Mouse (Mus musculus) kidney, adult 2 months (tissue): Measurements from ENCODE around the gene Reep3. TPM values are rescaled to one million over a fixed set of nuclear protein-coding genes. Genes with fewer than 3 reads are reported as not detected.
A peak's percentile ranks its signal among the peaks of the same experiment; 100 is the strongest.

Experiments used
- DNase-seq: peaks from one replicate; pipeline ENCODE4 v3.0.0; 2021
- H3K27ac ChIP-seq: fragments of 200-500 bp; 2 replicates; pipeline ENCODE4 v1.5.1; 2012; ENCODE audit warnings: low read depth, low read length, control low read depth, inconsistent platforms; ENCODE audit not compliant: insufficient read depth
- H3K27me3 ChIP-seq: fragments of 200-500 bp; replicated peaks from 2 replicates; pipeline ENCODE4 v1.6.1; 2012; ENCODE audit warnings: mild to moderate bottlenecking, moderate library complexity, low read length, inconsistent platforms; ENCODE audit not compliant: control insufficient read depth, insufficient read depth
- H3K36me3 ChIP-seq: fragments of 200-500 bp; 2 replicates; pipeline ENCODE4 v1.6.1; 2012; ENCODE audit warnings: mild to moderate bottlenecking, moderate library complexity, low read length, inconsistent platforms; ENCODE audit not compliant: control insufficient read depth, insufficient read depth
- H3K4me1 ChIP-seq: fragments of 200-500 bp; 2 replicates; pipeline ENCODE4 v1.6.1; 2011; ENCODE audit warnings: low read length; ENCODE audit not compliant: control insufficient read depth, insufficient read depth
- H3K4me3 ChIP-seq: fragments of 200-500 bp; 2 replicates; pipeline ENCODE4 v1.5.1; 2011; ENCODE audit warnings: mild to moderate bottlenecking, low read depth, low read length, control low read depth; ENCODE audit not compliant: insufficient read depth
- CTCF ChIP-seq: fragments of 200-500 bp; conservative IDR thresholded peaks from 2 replicates; pipeline ENCODE4 v1.5.1; 2011; ENCODE audit warnings: low read depth, mild to moderate bottlenecking, control low read depth, low read length, moderate library complexity, mixed read lengths; ENCODE audit not compliant: insufficient read depth, insufficient read length
- POLR2A ChIP-seq: fragments of 200-500 bp; IDR thresholded peaks from one replicate; pipeline ENCODE4 v1.6.1; 2011; ENCODE audit warnings: low read depth, low read length, control low read depth
- WGBS: fragments of 180-500 bp; shearing (Covaris S2); methylation state at CpG from one replicate; pipeline ENCODE4 v1.1.7; 2018; 5-methylcytosine and 5-hydroxymethylcytosine counted together
- polyA plus RNA-seq: library from polyadenylated mRNA; depleted of rRNA; stranded (reverse); fragments of >200 nt; gene quantifications from 2 replicates; pipeline ENCODE4 v1.2.3, GENCODE M21; 2012

Gene Reep3
- polyA plus RNA-seq, 1 experiment, result 26.0 TPM

DNA sequence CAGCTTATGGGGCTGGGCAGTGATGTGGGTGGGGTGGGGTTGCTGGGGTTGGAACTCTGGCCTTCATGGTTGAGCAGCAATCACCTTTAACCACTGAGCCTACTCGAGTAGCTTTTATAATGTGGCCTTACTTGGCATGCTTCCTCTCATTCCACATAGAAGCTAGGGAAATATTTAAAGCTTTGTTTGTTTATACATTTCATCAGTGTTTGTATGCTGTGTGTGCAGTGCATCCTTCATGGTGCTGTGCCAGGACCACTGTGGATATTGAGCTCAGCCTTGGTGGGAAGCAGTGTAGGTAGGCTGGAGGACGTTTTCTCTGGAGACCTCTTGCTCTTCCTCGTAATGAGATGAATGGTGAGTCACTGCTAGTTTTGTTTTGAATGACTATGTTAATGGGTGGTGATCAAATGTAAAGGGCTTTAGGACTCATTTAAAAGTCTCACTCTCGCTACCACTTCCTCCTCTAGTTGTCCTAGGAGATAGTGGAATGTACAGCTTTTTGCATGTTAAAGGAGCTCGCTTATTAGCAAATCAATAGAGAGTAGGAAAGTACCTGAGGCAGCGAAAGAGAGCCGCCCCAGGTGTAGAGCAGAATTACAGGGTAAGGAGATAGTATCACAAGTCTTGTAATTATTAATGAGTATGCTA, 3.4 kb upstream of the Reep3 start:
- peaks cover 48% of the 10 kb centered on the region for H3K4me1 ChIP-seq
- H3K27me3 ChIP-seq, result no peaks in the 10 kb centered on the region
- WGBS, result 28% methylated on average over 7 of the region's 7 CpGs
- no peak for TF ChIP-seq POLR2A
- no peak for TF ChIP-seq CTCF
- H3K4me3 ChIP-seq, result no peak overlapping the region
- peak overlapping the region; percentile 68 for H3K27ac ChIP-seq
- H3K36me3 ChIP-seq, result no peaks in the 10 kb centered on the region
- DNase-seq, result peak; percentile 82

DNA sequence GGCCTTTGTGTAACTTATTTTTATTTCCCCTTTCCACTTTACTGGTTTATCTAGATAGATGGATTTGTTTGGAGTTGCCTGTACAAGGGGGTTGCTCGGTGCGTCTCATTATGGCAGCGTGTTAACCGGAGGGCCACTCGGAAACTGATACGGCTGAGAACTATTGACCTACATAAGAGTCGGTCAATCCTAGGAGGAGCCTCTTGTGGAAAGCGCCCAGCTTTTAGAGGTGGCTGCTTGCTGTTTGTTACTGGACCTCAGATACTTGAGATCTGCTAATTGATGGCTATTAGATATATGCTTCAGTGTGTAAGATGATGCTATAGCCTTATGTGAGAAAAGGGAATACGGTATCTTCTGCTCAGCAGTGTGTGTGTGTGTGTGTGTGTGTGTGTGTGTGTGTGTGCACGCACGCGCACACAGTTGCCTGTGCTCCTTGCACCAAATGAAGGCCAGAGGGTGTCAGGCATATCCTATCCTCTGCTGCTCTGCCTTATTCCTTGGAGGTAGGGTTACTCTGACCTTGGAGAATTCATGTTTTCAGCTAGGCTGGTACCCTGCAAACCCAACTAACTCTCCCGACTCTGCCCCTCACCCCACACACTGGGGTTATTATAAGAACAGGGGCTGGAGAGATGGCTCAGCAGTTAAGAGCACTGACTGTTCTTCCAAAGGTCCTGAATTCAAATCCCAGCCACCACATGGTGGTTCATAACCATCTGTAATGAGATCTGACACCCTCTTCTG, 2.6 kb upstream of the Reep3 start:
- H3K27me3 ChIP-seq, result no peaks in the 10 kb centered on the region
- H3K4me3 ChIP-seq, result no peak overlapping the region
- no peaks in the 10 kb centered on the region for H3K36me3 ChIP-seq
- DNase-seq, result no peak
- 48% methylated on average over 13 of the region's 13 CpGs for WGBS
- H3K27ac ChIP-seq, result peak overlapping the region; percentile 88
- TF ChIP-seq CTCF (no peak), POLR2A (no peak)
- peaks cover 40% of the 10 kb centered on the region for H3K4me1 ChIP-seq

DNA sequence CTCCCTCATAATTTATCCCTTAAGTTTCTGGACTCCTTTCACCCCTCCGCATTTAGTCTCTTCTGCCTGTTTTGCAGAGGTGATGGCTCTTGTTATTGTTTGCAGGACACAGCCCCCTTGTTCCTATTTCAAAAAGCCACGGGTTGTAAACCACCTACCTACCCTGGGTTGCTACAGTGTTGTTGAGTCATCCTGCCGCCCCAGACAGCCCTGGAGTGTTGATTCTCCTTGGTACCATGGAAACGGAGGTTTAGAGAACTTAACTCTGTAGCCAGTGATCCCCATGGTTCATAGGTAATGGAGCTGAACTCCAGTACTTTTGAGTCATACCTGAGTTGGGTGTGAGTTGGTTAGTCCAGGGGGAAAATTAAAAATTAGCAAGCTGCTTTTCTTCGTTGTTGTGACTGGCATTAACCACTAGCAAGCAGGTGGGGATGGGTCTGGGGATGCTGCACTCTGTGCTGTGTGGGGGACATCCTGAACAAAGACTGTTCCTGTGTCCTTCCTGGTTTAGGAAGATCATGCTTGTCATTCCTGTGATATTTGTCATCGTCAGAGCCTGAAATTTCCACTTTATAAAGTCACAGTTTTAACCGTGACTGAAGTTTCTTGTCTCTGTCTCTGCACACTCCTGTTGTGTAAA, 1.8 kb upstream of the Reep3 start:
- DNase-seq, result peak; percentile 70
- no peaks in the 10 kb centered on the region for H3K27me3 ChIP-seq
- 15% methylated on average over 7 of the region's 7 CpGs for WGBS
- H3K36me3 ChIP-seq, result no peaks in the 10 kb centered on the region
- H3K4me3 ChIP-seq, result no peak overlapping the region
- H3K4me1 ChIP-seq, result peaks cover 35% of the 10 kb centered on the region
- TF ChIP-seq CTCF, result no peak
- no peak for TF ChIP-seq POLR2A
- peak overlapping the region; percentile 88 for H3K27ac ChIP-seq

DNA sequence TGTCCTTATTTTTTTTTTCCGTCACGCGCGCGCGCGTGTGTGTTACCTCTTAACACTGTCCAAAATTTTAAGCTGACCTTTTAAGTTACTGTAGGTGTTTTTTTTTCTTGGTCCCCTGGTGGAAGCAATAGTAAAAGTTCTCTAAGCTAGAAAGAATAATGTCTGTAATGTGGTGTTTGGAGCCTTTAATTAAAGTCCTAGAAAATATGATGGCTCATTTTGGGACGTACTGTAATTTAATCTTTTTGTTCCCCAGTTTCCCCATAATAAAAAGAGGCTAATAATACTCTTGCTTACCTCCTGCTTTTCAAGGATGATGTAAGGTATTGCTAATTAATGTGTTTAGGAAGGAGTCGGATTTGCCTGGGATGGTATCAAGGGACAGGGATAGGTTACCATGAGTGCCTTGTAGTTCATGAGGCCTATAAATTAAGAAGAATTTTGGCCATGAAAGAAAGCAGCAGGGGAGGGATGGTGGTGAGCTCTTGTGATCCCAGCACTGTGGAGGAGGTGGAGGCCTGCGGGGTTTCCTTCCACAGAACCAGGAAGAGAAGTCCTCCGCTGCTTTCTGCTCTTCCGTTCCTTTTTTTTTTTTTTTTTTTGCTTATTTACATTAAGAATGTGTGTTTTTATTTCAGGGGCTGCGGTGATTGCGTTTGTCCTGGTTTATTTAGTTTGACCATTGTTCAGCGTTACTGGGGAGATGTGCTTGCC, 849 bp upstream of the Reep3 start:
- 3% methylated on average over 15 of the region's 15 CpGs for WGBS
- H3K27me3 ChIP-seq, result no peaks in the 10 kb centered on the region
- peak overlapping the region; percentile 71 for H3K4me3 ChIP-seq
- H3K27ac ChIP-seq, result peak overlapping the region; percentile 91
- TF ChIP-seq CTCF (no peak), POLR2A (no peak)
- H3K36me3 ChIP-seq, result no peaks in the 10 kb centered on the region
- peaks cover 32% of the 10 kb centered on the region for H3K4me1 ChIP-seq
- no peak for DNase-seq

DNA sequence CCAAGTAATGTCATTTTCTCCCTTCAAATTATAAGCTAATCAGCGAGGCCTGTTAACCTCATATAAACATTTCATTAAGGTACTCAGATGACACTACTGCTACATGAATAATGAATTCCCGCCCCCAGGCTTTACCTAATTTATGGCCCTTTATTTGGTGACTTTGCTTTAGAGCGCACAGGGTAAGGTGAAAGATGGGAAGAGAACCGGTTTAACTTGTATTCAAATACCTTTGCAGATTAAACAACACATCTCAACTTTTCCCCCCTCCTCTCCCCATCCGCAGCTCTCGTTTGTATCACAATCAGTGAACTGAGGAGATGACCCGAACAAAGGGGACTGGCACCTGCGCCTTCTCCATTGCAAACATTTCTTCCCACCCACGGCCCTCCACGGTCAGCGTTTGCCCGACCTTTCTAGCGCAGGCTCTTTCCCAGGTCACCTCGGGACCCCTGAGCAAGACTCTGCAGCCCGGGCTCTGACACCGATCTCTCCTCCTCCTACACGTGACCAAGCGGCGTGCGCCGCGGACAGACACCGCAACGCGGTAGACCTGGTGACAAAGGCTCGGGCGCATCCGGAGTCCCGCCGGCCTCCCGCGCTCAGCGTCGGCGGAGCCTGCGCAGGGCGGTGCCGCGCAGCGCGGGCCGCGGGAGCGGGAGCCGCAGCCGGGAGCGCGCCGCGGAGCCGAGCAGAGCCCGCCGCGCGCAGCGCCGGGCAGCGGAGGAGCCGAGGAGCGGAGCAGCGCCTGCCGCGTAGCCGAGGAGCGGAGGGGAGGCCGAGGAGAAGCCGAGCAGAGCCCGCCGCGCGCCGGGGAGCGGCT, 736 bp downstream of the Reep3 start, which contains the start of gene Jmjd1c:
Gene Jmjd1c, plus strand, starts transcription at position 328 of the 823 bp plus-strand sequence.
- no peaks in the 10 kb centered on the region for H3K36me3 ChIP-seq
- no peaks in the 10 kb centered on the region for H3K27me3 ChIP-seq
- DNase-seq, result peak; percentile 82
- TF ChIP-seq CTCF (no peak), POLR2A (peak; percentile 3)
- peak within 1 kb of the TSS; percentile 97 for H3K27ac ChIP-seq
- H3K4me3 ChIP-seq, result peak within 1 kb of the TSS; percentile 71
- H3K4me1 ChIP-seq, result peaks cover 22% of the 10 kb centered on the region
- 1% methylated on average over 71 of the region's 73 CpGs for WGBS

DNA sequence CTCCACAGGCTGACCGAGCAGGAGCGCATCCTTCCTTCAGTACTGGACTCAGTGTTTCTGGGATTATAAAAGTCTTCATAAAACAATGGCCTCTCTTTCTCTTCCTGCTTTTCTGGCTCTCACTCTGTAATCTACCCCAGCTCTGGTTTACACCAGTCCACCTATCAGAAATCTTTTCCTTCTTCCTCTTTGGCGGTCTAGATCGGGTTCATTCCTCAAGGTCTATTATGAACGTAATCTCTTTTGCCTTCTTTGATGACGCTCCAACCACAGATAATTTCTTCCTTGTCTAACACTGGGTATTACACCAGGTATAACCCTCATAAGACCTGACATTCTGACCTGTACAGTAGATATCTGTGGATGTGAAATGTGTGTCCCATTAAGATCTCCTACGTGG, 1.8 kb downstream of the Reep3 start:
- WGBS, result 84% methylated on average over 7 of the region's 7 CpGs
- H3K4me1 ChIP-seq, result peaks cover 15% of the 10 kb centered on the region
- TF ChIP-seq CTCF (no peak), POLR2A (no peak)
- no peak for DNase-seq
- no peaks in the 10 kb centered on the region for H3K27me3 ChIP-seq
- no peak overlapping the region for H3K4me3 ChIP-seq
- no peaks in the 10 kb centered on the region for H3K36me3 ChIP-seq
- no peak overlapping the region for H3K27ac ChIP-seq
